Mouse (Mus musculus) testis, postnatal 10 days (tissue): ENCODE measurements around the gene Spats2l.

Source experiments
- DNase-seq: peaks from one replicate; pipeline ENCODE4 v3.0.0; 2021; ENCODE audit warnings: low spot score

The Spats2l gene

DNA sequence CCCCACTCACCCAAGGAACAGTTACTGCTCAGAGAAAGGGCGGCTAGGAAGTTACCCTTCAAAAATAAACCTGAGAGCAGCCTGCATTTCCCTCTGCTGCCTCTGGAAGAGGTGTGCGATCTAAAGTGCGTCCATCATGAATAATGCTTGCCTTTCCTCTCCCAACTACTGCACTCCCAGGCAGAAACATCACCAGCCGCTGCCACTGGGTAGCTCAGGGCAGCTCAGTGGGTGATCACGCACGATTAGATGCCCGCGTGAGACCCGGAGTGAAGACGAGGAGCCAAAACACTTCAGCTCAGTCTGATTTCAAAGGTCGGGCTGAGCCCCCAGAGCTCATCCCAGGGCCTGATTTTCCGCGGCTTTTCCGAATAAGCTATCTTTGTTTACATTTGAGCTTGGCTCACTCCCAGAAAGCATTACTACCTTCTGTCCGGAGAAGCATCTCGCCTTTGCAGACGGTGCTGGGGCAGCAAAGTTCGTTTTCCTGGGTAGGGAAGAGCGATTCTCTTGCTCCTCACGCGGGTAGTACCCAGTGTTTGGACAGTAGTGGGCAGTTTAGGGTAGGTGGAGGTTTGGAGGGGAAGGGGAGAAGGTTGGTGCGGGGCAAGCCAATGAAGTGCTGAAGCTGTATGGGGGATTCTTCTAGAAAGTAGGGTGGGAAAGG is at the start of gene Spats2l:
TSS of gene Spats2l (plus strand) at position 162 of the 667 bp plus-strand sequence.
- DNase-seq = peak; percentile 49

- no peak for DNase-seq
Observed at GRCm38 (mm10) chr1:57725268-57725667, 48.7 kb upstream of the Spats2l start.

DNA sequence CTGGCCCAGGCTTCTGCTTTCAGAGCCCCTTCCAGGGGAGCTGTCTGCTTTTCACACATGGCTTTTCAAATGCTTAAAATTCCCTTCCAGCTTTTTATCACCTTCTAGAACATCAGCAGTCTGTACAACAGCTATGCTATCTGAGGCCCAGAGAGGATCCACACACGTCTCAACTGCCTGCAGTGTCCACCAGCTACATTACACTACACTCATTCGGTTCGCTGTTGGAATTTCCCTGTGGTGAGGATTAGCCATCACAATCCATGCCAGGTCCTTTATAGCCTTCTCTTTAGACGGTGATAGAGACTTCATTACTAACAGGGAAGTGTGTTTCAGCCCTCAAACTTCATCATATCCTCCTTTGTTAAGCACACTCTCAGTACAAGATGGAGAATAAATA is 38.1 kb upstream of the Spats2l start:
- no peak for DNase-seq

DNA sequence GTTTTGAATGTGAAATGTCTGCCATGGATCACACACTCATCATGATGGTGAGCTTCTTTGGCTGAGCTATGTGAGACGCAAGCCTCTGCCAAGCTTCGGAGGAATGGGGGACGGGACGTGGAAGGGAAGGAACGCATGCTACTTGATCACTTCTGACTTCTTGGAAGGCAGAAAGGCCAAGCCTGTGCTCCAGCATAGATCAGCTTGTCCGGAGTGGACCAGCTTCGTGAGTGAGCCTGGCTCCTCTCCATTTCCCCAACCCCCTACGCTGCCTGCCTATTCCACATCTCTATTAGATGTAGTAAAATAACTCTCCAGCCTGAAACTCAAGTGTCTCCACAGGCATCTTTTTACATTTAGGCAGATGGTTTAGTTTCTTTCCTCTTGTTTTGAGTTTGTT is 32.2 kb upstream of the Spats2l start:
- no peak for DNase-seq

GRCm38 (mm10) chr1:57742266-57742665 is 31.7 kb upstream of the Spats2l start:
- no peak for DNase-seq

DNA sequence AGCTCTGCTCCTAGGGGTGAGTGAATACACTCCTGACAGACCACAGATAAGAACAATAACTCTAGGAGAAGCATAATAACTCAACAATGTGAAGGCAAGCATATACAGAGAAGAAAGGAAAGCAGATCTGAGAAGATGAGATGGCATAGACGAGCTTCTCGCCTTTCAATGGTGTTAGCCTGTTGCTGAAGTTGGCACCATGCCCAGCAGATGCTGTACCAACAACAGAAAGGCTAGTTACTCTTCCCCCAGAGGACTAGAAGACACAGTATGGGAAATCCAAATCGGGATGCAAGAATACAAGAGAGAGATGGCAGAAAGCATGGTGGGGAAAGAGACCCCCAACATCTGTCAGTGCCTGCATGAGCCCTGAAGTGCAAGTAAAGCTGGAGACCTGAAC is 22.2 kb upstream of the Spats2l start:
- DNase-seq = no peak

GRCm38 (mm10) chr1:57766396-57766795 is 7.6 kb upstream of the Spats2l start:
- DNase-seq = no peak

- no peak for DNase-seq
Observed at GRCm38 (mm10) chr1:57773326-57773725, 636 bp upstream of the Spats2l start.

- peak; percentile 81 for DNase-seq
Observed at GRCm38 (mm10) chr1:57774668-57775495, 920 bp downstream of the Spats2l start.

- no peak for DNase-seq
Observed at GRCm38 (mm10) chr1:57775496-57775790, 1.5 kb downstream of the Spats2l start.

- no peak for DNase-seq
Observed at GRCm38 (mm10) chr1:57776671-57777281, 2.8 kb downstream of the Spats2l start.

DNA sequence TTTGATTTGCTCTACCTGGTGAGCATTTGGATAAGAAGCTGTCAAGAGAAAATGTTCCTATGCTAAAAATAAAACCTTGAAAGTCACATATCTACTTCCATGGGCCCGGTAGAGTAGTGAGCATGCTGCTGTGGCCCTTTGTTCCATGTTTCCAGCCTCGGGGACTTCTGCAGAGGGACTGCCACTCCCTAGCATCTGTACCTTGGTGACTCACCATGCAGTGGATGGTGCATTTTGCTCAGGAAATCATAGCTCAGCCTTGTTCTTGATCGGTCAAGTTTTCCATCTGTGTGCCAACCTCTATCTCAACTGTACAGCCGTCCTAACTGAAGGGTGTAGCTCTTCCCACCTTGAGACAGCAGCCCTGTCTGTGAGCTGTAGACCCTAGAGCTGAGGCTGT is 10.3 kb downstream of the Spats2l start:
- DNase-seq = no peak

- DNase-seq = no peak
Observed at GRCm38 (mm10) chr1:57789831-57790230, 15.9 kb downstream of the Spats2l start.

GRCm38 (mm10) chr1:57792212-57792611 is 18.2 kb downstream of the Spats2l start:
- no peak for DNase-seq

DNA sequence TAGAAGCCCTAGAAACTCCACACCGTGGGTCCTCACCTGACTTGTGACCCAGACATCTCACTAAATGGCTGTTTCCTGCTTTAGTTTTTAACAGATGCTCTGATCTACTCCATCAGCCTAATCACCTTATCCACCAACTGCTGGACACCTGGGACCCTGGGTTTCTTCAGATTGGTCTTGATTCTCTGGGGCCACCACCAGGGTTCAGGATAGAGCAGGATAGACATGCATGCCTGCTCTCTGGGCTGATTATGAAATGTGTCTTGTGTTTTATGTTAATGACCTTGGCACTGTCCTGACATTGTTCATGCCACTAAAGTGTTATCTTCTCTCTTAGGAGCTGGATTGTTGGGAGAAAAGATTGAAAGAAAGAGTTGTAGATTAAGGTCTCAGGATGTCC is 21.9 kb downstream of the Spats2l start:
- no peak for DNase-seq

GRCm38 (mm10) chr1:57799398-57799797 is 25.4 kb downstream of the Spats2l start:
- no peak for DNase-seq

DNA sequence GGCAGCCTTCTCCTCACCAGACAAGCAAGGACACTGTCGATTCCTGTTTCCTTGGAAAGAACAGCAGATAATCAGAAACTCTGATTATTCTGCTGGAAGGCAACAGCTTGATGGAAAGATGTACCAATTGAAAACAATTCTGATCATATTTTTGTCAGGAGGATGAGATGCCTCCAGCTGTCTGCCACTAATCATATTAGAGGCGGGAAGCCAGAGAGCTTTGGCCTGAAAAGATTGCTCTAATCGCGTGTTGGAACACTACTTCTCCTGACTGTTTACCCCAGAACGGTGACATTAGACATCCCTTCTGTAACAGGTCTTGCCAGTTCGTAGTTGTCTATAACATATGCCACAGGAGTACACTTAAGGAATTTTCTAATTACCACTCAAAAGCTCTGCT is 26.9 kb downstream of the Spats2l start:
- no peak for DNase-seq

GRCm38 (mm10) chr1:57806126-57806525 is 32.2 kb downstream of the Spats2l start:
- no peak for DNase-seq

DNA sequence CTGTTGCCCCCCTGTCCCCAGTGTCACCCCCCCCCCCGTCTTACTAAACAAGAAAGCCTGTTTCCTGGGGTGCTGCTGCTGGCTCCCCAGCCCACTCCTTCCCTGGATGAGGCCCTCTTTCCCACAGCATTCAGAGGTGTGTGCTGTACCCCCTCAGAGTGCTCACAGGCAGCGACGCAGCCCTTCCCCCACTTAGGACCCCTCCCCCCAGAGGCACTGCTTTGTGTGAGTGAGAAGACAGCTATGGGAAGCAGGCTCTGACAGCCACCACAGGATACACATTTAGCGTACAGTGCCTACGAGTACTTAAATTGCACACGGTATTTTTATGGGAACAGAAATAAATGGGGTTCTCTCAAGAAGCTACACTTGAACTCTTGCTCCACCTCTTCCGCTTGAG is 33.9 kb downstream of the Spats2l start:
- DNase-seq = no peak

- no peak for DNase-seq
Observed at GRCm38 (mm10) chr1:57810221-57810620, 36.3 kb downstream of the Spats2l start.

- no peak for DNase-seq
Observed at GRCm38 (mm10) chr1:57817103-57817502, 43.1 kb downstream of the Spats2l start.

GRCm38 (mm10) chr1:57820428-57820997 is 46.6 kb downstream of the Spats2l start:
- no peak for DNase-seq
